Mouse (Mus musculus) cerebellum, postnatal 10 days (tissue): ENCODE measurements around the gene Wdhd1.
A peak's percentile ranks its signal among the peaks of the same experiment; 100 is the strongest.

Experiments
- DNase-seq, 2 experiments: peaks; one replicate each; pipeline ENCODE4 v3.0.0; 2021; ENCODE audit warnings: mixed read lengths in 2 of 2

Gene Wdhd1

DNA sequence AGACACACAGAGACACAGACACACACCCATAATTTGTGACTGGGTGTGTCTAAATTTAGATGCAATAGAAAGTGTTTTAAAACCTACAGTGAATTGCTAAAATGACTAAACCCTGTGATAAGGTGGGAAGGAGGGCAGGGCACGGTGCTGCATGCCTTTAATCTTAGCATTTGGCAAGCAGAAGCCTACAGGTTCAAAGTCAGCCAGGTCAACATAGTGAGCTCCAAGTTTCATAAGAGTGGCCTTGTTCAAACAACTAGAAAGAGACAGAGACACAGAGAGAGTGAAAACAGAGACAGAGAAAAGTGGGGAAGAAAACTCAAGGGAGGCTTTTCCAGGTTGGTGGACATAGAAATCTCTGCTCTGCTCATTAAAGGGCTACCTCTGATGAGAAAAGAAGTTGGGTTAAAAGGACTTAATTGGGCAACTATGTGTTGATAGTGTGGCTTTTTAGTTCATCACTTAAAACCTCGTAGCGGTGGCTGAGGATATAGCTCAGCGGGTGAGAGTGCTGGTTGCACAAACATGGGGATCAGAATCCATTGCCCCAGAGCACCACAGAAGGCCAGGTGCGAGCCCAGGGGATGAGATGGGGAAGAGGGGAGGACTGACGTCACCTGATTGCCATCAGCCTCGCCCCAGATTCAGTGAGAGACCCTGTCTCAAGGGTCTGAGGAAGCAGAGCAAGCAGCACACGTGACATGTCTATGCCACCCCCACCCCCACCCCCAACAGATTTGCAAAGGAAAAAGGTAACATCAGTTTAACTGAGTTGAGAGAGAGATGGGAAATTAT is 56.2 kb downstream of the Wdhd1 start:
- DNase-seq: no peak

DNA sequence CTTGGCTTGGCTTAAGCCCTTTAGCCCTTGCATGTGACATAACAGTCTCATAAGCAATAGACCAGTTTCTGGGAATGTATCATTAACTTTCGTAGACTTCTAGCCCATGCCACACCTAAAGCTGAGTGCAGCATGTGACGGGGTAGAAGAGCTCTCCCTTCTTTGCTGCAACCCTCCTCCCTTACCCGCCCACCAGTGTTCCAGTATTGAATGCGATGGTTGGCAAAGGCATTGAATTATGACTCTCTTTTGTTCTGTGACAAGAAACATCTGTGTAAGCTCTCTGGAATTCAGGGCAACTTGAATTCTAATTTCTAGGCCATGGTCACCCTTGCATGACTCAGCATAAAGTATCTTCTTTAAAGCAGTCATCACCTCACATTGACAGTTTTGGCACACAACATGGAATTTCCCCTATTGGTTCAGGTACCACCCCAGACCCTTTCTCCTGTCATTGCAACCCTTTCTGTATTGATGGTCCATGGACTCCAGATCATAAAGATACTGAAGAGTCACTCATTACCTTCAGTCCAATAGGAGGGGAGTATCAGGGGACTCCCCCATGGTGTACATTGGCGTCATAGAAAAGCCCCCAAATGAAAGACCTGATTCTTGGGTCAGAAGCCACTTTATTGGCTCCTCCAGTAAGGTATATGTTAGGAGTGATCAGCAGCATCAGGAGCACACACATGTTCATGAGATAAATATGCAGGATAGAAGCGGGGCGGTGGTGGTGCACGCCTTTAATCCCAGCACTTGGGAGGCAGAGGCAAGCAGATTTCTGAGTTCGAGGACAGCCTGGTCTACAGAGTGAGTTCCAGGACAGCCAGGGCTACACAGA is 57.7 kb downstream of the Wdhd1 start:
- DNase-seq: no peak

DNA sequence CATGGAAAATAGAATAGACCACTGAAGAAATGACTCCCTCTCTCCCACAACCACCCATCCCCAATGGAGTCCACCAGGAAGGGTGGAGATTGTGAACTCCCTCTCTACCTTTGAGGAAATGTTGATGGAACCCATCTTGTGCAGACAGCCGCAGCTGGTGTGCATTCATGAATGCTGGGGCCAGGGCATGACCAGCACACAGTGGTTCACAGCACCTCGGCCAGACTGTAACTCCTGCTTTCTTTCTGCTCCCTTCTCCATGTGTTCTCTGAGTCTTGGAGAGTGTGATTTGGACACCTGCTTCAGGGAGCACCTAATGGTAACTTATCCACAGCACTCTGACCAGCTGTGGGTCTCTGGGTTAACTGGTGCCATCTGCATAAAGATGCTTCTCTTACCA is 60.1 kb downstream of the Wdhd1 start:
- DNase-seq: no peak

DNA sequence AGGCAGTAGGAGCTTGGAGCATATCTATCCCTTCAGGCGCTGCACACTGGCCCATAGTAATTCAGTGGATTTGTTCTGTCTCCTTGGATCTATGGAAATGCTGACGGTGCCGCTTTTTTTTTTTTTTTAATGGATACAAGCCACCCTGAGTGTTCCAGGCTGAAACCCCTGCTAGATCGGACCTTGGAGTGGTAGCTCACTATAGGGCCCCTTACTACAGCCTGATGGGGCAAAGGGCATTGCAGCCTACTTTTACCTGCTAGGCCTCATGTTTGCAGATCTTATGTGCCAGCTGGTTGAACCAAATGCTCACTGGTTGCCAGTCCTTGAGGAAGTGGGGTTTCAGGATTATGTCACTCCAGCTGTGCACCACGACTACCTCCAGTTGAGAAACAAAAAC is 62.3 kb downstream of the Wdhd1 start:
- no peak for DNase-seq

DNA sequence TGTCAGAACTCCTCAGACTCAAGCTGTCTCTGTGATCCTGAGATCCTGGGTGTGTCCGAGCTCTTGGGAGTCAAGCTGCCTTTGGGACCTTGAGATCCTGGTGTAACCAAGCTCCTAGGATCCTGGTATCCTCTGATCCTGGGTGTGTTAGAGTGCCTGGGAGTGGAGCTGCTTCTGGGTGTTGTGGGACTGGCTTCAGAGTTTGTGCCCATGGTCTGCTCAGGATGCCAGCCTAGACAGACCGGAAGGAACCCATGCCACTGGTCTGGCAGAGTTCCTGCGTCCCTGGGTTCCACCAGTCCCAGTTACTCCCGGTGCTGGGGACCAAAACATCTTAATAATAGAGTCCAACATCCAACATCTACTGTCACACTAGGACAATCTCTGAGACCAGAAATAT is 63.4 kb downstream of the Wdhd1 start:
- DNase-seq: no peak

DNA sequence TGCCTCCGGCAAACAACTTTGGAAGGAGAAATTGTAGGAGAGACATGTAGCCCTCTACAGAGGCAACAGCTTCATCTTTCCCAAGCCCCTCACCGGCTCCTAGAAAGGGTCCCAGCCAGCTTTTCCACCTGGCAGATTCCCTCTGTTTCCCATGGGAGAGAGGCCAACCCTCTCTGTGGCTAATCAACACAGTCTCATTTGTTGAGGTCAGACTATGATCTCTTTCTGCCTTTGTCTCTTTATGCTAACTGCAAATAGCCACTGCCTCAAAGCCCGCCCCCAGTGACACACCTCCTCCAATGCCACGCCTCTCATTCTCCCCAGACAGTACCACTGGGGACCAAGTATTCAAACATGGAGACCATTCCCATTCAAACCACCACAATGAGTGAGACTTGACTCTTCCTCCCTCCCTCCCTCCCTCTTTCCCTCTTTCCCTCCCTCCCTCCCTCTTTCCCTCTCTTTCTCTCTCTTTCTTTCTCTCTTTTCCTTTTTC is 66.9 kb downstream of the Wdhd1 start:
- DNase-seq: no peak

DNA sequence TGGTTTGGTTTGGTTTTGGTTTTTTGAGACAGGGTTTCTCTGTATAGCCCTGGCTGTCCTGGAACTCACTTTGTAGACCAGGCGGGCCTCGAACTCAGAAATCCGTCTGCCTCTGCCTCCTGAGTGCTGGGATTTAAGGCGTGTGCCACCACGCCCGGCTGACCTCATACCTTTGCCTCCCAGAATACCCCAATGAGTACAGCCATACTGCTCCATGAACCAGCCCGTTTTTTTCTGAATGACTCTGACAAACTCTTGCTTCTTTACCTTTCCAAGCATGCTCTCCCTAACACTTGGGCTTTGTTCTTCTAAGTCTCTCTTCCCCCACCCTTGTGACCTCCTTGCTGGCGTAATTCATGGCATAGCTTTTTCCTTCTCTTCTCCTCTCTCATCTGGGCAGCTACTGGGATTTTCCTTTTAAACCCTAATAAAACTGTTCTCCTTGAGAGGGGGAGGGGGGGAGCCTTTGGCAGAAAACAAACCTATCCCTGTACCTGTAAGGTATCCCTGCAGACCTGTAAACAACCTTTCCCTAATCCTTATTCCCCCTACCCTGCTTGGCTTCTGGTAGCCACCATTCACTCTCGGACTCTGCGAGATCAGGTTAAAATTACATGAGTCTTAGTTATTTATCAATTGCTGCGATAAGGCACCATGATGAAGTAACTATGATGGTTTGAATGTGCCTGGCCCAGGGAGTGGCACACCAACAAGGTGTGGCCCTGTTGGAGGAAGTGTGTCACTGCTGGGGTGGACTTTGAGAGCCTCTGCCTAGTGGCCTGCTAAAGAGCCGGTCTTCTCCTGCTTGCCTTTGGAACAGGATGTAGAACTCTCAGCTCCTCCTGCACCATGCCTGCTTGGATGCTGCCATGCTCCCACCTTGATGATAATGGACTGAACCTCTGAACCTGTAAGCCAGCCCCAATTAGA is 67.8 kb downstream of the Wdhd1 start:
- no peak for DNase-seq

DNA sequence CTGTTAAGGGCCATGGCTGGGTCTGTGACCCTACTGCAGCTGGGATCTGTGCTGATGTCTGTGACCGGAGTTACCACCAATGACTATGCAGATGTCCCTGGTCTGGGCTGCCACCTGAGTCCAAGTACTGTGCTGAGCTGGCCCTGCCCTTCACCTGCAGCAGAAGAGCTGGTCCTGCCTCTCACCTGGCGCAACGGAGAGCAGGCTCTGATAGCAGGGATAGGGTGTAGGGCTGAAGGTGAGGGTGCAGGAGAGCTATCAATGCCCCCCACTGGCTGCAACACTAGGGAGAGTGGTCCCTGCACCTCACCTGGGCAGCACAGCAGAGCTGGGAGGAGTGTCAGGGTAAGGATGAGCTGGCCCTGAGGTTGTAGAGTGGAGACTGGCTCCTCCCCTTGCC is 70.1 kb downstream of the Wdhd1 start:
- DNase-seq: no peak

DNA sequence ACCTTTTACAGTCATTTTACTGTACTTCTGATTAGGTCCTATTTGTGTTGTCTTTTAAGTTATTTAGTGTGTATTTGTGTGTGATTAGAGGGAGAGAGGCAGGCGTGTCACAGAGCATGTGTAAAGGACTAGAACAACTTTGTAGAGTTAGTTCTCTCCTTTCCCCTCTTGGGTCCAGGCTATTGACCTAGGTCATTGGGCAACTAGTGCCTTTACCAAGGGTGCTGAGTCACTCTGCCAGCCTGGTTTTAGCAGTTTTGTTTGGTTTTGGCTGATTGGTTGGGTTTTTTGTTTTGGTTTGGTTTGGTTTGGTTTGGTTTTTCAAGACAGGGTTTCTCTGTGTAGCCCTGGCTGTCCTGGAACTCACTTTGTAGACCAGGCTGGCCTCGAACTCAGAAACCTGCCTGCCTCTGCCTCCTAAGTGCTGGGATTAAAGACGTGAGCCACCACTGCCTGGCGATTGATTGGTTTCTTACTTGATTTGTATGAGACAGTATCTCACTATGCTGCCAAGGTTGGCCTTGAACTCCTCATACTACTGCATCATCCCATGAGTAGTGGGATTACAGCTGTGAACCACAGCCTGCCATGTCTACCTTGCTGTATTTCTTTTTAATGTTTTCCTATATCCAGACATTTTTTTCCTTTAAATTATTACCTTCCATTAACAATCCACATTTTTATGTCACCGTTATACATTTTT is 71.2 kb downstream of the Wdhd1 start:
- no peak for DNase-seq

DNA sequence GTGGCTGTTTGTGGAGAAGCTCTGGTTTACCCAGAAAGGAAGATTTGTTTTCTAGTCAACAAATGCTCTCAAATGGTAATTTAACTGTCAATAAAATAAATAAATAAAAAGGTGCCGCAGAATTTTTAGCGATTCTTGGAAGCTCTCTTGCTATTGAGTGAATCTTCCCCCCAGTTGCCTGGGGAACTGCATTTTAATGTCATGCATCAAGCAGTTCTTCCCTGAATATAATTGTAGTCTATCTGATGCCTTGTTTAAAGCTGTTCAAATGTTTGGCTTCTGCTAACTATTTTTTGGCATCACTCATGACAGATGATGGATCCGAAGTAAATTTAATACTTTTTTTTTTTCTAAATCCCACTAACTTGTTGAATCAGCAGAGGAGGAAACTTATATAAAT is 79.3 kb downstream of the Wdhd1 start:
- DNase-seq: no peak

DNA sequence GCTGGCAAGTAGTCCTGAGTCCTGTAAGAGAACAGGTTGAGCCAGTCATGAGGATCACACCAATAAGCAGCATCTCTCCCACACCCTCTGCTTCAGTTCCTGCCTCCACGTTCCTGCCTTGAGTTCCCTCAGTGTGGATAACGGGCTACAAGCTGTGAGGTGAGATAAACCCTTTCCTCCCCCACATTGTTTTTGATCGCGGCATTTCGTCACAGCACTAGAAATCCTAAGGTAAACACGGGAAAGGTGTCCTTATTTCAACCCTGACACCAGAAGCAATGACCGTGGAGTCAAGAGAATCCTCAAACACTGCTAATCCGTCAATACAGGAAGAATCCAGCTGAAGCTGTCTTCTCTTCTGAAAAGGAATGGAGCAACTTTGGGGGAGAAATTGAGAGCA is 79.9 kb downstream of the Wdhd1 start:
- no peak for DNase-seq

DNA sequence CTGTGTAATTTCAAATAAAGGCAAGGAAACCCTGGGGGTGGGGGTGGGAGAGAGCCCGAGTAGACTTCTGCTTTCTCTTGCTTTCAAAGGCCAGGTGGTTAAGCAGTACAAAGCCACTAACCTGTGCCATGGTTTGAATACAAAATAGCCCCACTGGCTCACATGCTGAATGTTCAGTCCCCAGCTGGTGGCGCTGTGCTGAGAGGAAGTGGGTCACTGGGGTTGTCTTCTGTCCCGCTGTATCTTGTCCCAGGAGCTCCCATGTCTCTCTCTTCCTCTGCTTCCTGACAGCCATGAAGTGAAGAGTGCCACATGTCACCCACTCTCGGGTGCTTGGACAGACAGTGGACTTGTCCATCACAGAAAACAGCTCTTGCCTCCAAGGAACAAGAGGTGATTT is 82.6 kb downstream of the Wdhd1 start:
- peak; percentile 9 to 11 for DNase-seq

DNA sequence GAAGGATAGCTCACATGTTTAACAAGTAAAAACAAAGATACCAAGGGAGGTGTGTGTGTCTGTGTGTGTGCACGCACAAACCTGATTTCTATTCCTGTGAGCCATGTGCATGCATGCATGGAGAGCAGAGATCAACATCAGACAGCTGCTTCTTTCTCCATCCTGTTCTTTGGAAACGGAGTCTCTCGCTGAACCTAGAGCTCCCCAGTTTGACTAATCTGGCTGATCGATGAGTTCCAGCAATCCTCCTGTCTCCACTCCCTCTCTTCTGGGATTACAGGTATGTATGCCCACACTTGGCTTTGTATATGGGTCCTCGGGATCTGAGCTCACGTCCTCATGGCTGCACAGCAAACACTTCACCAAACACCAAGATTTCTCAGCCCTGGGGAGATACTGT is 83.2 kb downstream of the Wdhd1 start:
- DNase-seq: no peak

DNA sequence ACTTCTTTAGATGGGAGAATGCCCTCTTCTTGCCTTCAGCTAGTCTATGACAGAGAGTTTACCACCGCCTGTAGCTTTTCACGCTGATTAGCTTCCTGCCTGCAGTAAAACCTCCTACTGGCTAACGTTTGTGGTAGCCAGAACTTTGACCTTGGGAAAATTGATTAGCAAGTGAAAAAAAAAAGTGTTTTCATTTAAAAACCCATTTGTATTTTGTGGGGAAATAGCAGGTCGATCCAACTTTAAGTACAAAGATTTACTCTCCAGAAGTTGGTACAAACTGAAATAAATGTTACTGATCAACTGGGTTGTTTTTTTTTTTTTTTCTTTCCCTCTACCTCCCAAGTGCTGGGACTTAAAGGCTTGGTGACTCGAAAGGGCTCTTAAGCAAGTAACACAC is 84.8 kb downstream of the Wdhd1 start:
- no peak for DNase-seq
